Mouse (Mus musculus) forebrain, postnatal 0 days (tissue): ENCODE measurements around the gene Olfr448. TPM values are rescaled to one million over a fixed set of nuclear protein-coding genes. Genes with fewer than 3 reads are reported as not detected.

Experiments used
- ATAC-seq: fragments of 200-750 bp; cut with Nextera tagmentation; 2 replicates; pipeline ENCODE4 v1.8.0; 2017; ENCODE audit warnings: mild to moderate bottlenecking, moderate library complexity
- DNase-seq: peaks from one replicate; pipeline ENCODE4 v3.0.0-alpha.2; 2015
- H3K27ac ChIP-seq: fragments of 300-500 bp; sonication (generic); 2 replicates; pipeline ENCODE4 v1.5.1; 2014; ENCODE audit warnings: low read depth, mild to moderate bottlenecking, antibody characterized with exemption, low read length, moderate library complexity, mixed read lengths
- H3K27me3 ChIP-seq: fragments of 300-500 bp; sonication (generic); 2 replicates; pipeline ENCODE4 v1.6.1; 2014; ENCODE audit warnings: mild to moderate bottlenecking, low read length, mixed read lengths; ENCODE audit not compliant: insufficient read depth
- H3K36me3 ChIP-seq: fragments of 300-500 bp; sonication (generic); 2 replicates; pipeline ENCODE4 v1.6.1; 2014; ENCODE audit warnings: mild to moderate bottlenecking, moderate library complexity; ENCODE audit not compliant: insufficient read depth
- H3K4me1 ChIP-seq: fragments of 300-500 bp; sonication (generic); 2 replicates; pipeline ENCODE4 v1.6.1; 2014; ENCODE audit warnings: antibody characterized with exemption; ENCODE audit not compliant: insufficient read depth
- H3K4me2 ChIP-seq: fragments of 300-500 bp; sonication (generic); 2 replicates; pipeline ENCODE4 v1.6.1; 2014; ENCODE audit warnings: low read depth, mild to moderate bottlenecking, moderate library complexity
- H3K4me3 ChIP-seq: fragments of 300-500 bp; sonication (generic); 2 replicates; pipeline ENCODE4 v1.5.1; 2014; ENCODE audit warnings: low read depth, low read length, mixed read lengths
- H3K9ac ChIP-seq: fragments of 300-500 bp; sonication (generic); 2 replicates; pipeline ENCODE4 v1.6.1; 2014; ENCODE audit warnings: mild to moderate bottlenecking
- H3K9me3 ChIP-seq: fragments of 300-500 bp; sonication (generic); 2 replicates; pipeline ENCODE4 v1.6.1; 2016; ENCODE audit warnings: low read length
- CTCF ChIP-seq: sonication (generic); IDR thresholded peaks from 2 replicates; pipeline ENCODE4 v1.5.1; 2016; ENCODE audit warnings: antibody characterized with exemption, control low read depth, low read depth
- WGBS: fragments of 180-500 bp; shearing (Covaris S2); extraction: QIAGEN DNeasy Blood & Tissue Kit; methylation state at CpG from one replicate; pipeline ENCODE4 v1.1.7; 2014; 5-methylcytosine and 5-hydroxymethylcytosine counted together
- polyA plus RNA-seq: library from polyadenylated mRNA; unstranded; fragments of >200 nt; fragmentation: Nextera tagmentation; extraction: Ambion mirVana; gene quantifications from 2 replicates; pipeline ENCODE4 v1.2.1, GENCODE M21; 2015
- total RNA-seq: library from RNA; depleted of rRNA; stranded (reverse); fragments of >200 nt; gene quantifications from 2 replicates; pipeline ENCODE4 v1.2.3, GENCODE M21; 2014; rRNA removed

The Olfr448 gene
- total RNA-seq (not detected in 2 replicates), polyA plus RNA-seq (not detected in 2 replicates)

DNA sequence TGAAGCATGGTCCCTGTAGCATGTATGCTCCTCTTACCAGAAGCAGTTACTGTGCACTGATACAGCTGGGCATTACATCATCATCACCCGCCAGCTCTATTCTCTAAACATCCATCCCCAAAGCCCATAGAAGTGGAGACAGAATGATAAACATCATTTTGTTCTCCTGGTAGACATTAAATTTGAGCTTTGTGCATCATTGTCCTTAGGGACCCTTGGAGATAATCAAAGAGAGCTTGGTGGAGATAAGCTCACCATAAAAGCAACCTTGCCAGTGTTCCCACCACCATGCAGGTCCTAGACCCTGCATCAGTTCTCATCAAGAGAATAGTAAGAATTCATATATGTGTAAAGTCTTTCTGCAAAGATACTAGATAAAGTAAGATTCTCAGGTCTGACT, at the start of gene Olfr448:
Olfr448 (plus strand) TSS at position 301 of the 400 bp plus-strand sequence.
- H3K4me2 ChIP-seq, result no peak within 1 kb of the TSS
- DNase-seq, result no peak
- no peaks in the 10 kb centered on the region for H3K4me1 ChIP-seq
- 92% methylated on average over 1 of the region's 1 CpGs for WGBS
- no peak within 1 kb of the TSS for H3K4me3 ChIP-seq
- H3K27ac ChIP-seq, result no peak within 1 kb of the TSS
- H3K9ac ChIP-seq, result no peak within 1 kb of the TSS
- no peaks in the 10 kb centered on the region for H3K36me3 ChIP-seq
- no peak for TF ChIP-seq CTCF
- ATAC-seq, result no peak
- H3K9me3 ChIP-seq, result no peaks in the 10 kb centered on the region
- H3K27me3 ChIP-seq, result no peaks in the 10 kb centered on the region

DNA sequence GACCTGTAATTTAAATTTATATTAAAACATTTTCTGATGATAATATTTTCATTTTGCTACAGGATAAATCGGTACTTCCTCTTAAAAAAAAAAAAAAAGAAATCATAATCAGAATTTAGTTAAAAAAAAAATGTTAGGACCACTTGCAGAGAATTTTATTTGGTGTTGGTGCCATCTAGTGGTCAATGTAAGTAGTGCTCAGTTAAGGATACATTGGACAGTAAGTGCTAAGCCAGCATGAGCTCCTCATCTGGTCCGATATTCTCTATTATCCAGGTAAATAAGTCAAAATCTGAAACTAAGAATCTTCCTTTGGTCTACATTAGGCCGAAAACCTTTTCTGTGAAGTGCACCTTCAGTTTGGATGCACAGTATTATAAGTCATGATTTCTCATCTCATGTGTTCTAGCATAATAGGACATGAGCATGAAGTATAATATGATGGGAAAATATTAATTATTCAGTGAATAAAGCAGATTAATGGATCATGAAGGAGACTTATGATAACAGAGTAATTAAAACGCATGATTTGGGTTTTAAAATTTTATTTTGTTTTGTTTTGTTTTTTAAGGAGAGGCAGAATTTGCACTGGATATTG, 29.9 kb upstream of the Olfr448 start:
- WGBS, result 10% methylated on average over 4 of the region's 4 CpGs
- Histone ChIP-seq H3K9me3 (no peaks in the 10 kb centered on the region), H3K4me2 (no peak overlapping the region), H3K27me3 (no peaks in the 10 kb centered on the region), H3K36me3 (no peaks in the 10 kb centered on the region), H3K9ac (no peak overlapping the region), H3K27ac (no peak overlapping the region), H3K4me1 (no peaks in the 10 kb centered on the region), H3K4me3 (no peak overlapping the region)
- peak; percentile 79 for TF ChIP-seq CTCF
- DNase-seq, result peak; percentile 88
- ATAC-seq, result peak; percentile 76

GRCm38 (mm10) chr6:42869695-42870094, 20.5 kb upstream of the Olfr448 start:
- H3K4me1 ChIP-seq, result no peaks in the 10 kb centered on the region
- H3K9me3 ChIP-seq, result no peaks in the 10 kb centered on the region
- 64% methylated on average over 3 of the region's 3 CpGs for WGBS
- no peak overlapping the region for H3K9ac ChIP-seq
- DNase-seq (no peak), ATAC-seq (no peak)
- no peak overlapping the region for H3K4me3 ChIP-seq
- H3K27me3 ChIP-seq, result no peaks in the 10 kb centered on the region
- TF ChIP-seq CTCF, result no peak
- H3K4me2 ChIP-seq, result no peak overlapping the region
- H3K36me3 ChIP-seq, result no peaks in the 10 kb centered on the region
- no peak overlapping the region for H3K27ac ChIP-seq

GRCm38 (mm10) chr6:42876323-42876722, 13.9 kb upstream of the Olfr448 start:
- H3K4me3 ChIP-seq, result no peak overlapping the region
- no peak for TF ChIP-seq CTCF
- H3K4me2 ChIP-seq, result no peak overlapping the region
- ATAC-seq, result peak; percentile 56; the same call in 1 of the 2 replicates
- H3K9me3 ChIP-seq, result no peaks in the 10 kb centered on the region
- no peak overlapping the region for H3K27ac ChIP-seq
- no peaks in the 10 kb centered on the region for H3K36me3 ChIP-seq
- H3K9ac ChIP-seq, result no peak overlapping the region
- no peak for DNase-seq
- no peaks in the 10 kb centered on the region for H3K27me3 ChIP-seq
- H3K4me1 ChIP-seq, result no peaks in the 10 kb centered on the region

DNA sequence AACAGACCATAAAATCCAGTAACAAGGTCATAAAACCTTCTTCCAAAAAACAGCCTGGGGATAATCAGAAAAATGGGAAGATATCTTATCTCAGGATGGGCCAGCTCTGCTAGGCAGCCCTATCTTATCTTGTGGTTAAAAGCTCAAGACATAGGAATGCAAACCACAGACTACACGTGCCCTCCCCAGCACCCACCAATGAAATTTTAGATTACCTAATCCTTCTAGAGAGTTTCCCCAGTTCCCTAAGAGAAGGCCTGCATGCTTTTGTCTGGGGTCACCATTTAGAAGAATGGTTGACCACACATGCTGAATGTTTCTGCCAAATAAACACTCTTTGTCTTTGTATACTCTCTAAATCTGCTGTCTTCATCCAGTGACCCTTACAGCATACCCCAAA, 10.1 kb downstream of the Olfr448 start:
- ATAC-seq (no peak), DNase-seq (no peak)
- H3K9ac ChIP-seq, result no peak overlapping the region
- 9% methylated on average over 1 of the region's 1 CpGs for WGBS
- no peak overlapping the region for H3K4me3 ChIP-seq
- H3K4me1 ChIP-seq, result no peaks in the 10 kb centered on the region
- TF ChIP-seq CTCF, result no peak
- H3K27me3 ChIP-seq, result no peaks in the 10 kb centered on the region
- H3K9me3 ChIP-seq, result no peaks in the 10 kb centered on the region
- H3K4me2 ChIP-seq, result no peak overlapping the region
- no peak overlapping the region for H3K27ac ChIP-seq
- no peaks in the 10 kb centered on the region for H3K36me3 ChIP-seq

DNA sequence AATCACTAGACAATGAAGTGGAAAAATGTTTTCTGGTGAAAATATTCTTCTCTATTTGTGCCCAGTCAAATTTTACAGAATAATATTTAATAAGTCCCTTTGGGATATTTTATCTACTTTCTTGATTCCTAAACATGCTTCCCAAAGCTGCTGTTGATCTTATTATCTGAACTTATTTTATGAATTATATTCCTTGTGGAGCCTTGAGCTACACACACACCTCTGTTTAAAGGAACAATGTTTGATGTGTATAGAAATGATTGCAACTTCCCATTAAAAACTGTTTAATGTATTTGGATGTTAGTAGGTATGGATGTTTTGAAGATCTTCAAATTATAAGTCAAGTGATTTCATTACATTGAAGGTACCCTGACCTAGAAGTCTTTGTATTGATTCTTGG, 18.3 kb downstream of the Olfr448 start, which contains the start of gene Olfr447:
Olfr447 (plus strand) TSS at position 301 of the 400 bp plus-strand sequence.
- ATAC-seq (no peak), DNase-seq (no peak)
- H3K9me3 ChIP-seq, result no peaks in the 10 kb centered on the region
- H3K4me1 ChIP-seq, result no peaks in the 10 kb centered on the region
- no peak for TF ChIP-seq CTCF
- H3K4me2 ChIP-seq, result no peak within 1 kb of the TSS
- H3K36me3 ChIP-seq, result no peaks in the 10 kb centered on the region
- no peak within 1 kb of the TSS for H3K4me3 ChIP-seq
- H3K9ac ChIP-seq, result no peak within 1 kb of the TSS
- no peaks in the 10 kb centered on the region for H3K27me3 ChIP-seq
- no peak within 1 kb of the TSS for H3K27ac ChIP-seq

- Histone ChIP-seq H3K36me3 (no peaks in the 10 kb centered on the region), H3K9me3 (no peaks in the 10 kb centered on the region), H3K27ac (no peak within 1 kb of the TSS), H3K27me3 (no peaks in the 10 kb centered on the region), H3K4me3 (no peak within 1 kb of the TSS), H3K4me1 (no peaks in the 10 kb centered on the region), H3K4me2 (no peak within 1 kb of the TSS), H3K9ac (no peak within 1 kb of the TSS)
- WGBS, result 70% methylated on average over 2 of the region's 2 CpGs
- ATAC-seq (no peak), DNase-seq (no peak)
- no peak for TF ChIP-seq CTCF
These were observed 30.8 kb downstream of the Olfr448 start, which contains the start of gene Olfr446 for GRCm38 (mm10) chr6:42921077-42921476. Gene Olfr446 (plus strand): TSS chr6:42921377.

Other genes starting within 250 kb of the Olfr448 start
- gene Tcaf2, start 245.2 kb upstream of the Olfr448 start, total RNA-seq, result 2.0 and 2.4 TPM in 2 replicates
- 0.57 and 1.2 TPM in 2 replicates for gene Tcaf2, start 245.2 kb upstream of the Olfr448 start, polyA plus RNA-seq
- gene Tcaf1, start 180.4 kb upstream of the Olfr448 start, total RNA-seq, result 242 and 286 TPM in 2 replicates
- 147 and 183 TPM in 2 replicates for gene Tcaf1, start 180.4 kb upstream of the Olfr448 start, polyA plus RNA-seq
- not detected in 2 replicates for gene Olfr453, start 151.1 kb upstream of the Olfr448 start, total RNA-seq
- not detected in 2 replicates for gene Olfr453, start 151.1 kb upstream of the Olfr448 start, polyA plus RNA-seq
- not detected in 2 replicates for gene Olfr38, start 134.0 kb upstream of the Olfr448 start, total RNA-seq
- gene Olfr38, start 134.0 kb upstream of the Olfr448 start, polyA plus RNA-seq, result not detected in 2 replicates
- not detected in 2 replicates for gene Olfr452, start 105.3 kb upstream of the Olfr448 start, total RNA-seq
- not detected in 2 replicates for gene Olfr452, start 105.3 kb upstream of the Olfr448 start, polyA plus RNA-seq
- not detected in 2 replicates for gene Olfr450, start 78.5 kb upstream of the Olfr448 start, total RNA-seq
- not detected in 2 replicates for gene Olfr450, start 78.5 kb upstream of the Olfr448 start, polyA plus RNA-seq
- gene Olfr449, start 56.1 kb upstream of the Olfr448 start, total RNA-seq, result not detected in 2 replicates
- gene Olfr449, start 56.1 kb upstream of the Olfr448 start, polyA plus RNA-seq, result not detected in 2 replicates
- not detected in 2 replicates for gene Olfr447, start 18.4 kb downstream of the Olfr448 start, total RNA-seq
- gene Olfr447, start 18.4 kb downstream of the Olfr448 start, polyA plus RNA-seq, result not detected in 2 replicates
- gene Olfr446, start 30.9 kb downstream of the Olfr448 start, total RNA-seq, result not detected in 2 replicates
- not detected in 2 replicates for gene Olfr446, start 30.9 kb downstream of the Olfr448 start, polyA plus RNA-seq
- not detected in 2 replicates for gene Olfr444, start 58.6 kb downstream of the Olfr448 start, total RNA-seq
- not detected in 2 replicates for gene Olfr444, start 58.6 kb downstream of the Olfr448 start, polyA plus RNA-seq
- not detected in 2 replicates for gene Olfr441, start 215.9 kb downstream of the Olfr448 start, total RNA-seq
- gene Olfr441, start 215.9 kb downstream of the Olfr448 start, polyA plus RNA-seq, result not detected in 2 replicates